Mouse (Mus musculus): ENCODE data around the gene Aco2. TPM values are rescaled to one million over a fixed set of nuclear protein-coding genes. Genes with fewer than 3 reads are reported as not detected.
"Not testable (repeated sequence)": the region's sequence is repeated elsewhere in the genome, so short reads cannot be mapped to it uniquely, and the experiment has no call there.

Gene Aco2
- total RNA-seq, 2 experiments from 2014 or later: 498 to 540 TPM

- no peak for DNase-seq (ENCODE audit: low spot score in 2 of 2)
Measured at GRCm38 (mm10) chr15:81869985-81870384, 2.1 kb upstream of the Aco2 start.

GRCm38 (mm10) chr15:81871604-81872261 lies 376 bp upstream of the Aco2 start, which contains the start of gene Phf5a:
Phf5a (minus strand) TSS chr15:81871911.
- DNase-seq (ENCODE audit: low spot score in 2 of 2): peak in 1 of 2 experiments; percentile 63

GRCm38 (mm10) chr15:81879531-81880401 lies 7.7 kb downstream of the Aco2 start:
- DNase-seq (ENCODE audit: low spot score in 2 of 2): no peak

GRCm38 (mm10) chr15:81882348-81882747 lies 10.2 kb downstream of the Aco2 start:
- no peak for DNase-seq (ENCODE audit: low spot score in 2 of 2)

GRCm38 (mm10) chr15:81885418-81885934 lies 13.4 kb downstream of the Aco2 start:
- DNase-seq (ENCODE audit: low spot score in 2 of 2): no peak

- DNase-seq (ENCODE audit: low spot score in 2 of 2): no peak
Measured at GRCm38 (mm10) chr15:81886795-81887550, 14.9 kb downstream of the Aco2 start.

GRCm38 (mm10) chr15:81889175-81889574 lies 17.1 kb downstream of the Aco2 start:
- DNase-seq (ENCODE audit: low spot score in 2 of 2): no peak

GRCm38 (mm10) chr15:81891140-81891802 lies 19.2 kb downstream of the Aco2 start:
- DNase-seq (ENCODE audit: low spot score in 2 of 2): no peak

GRCm38 (mm10) chr15:81891822-81892580 lies 19.9 kb downstream of the Aco2 start:
- no peak for DNase-seq (ENCODE audit: low spot score in 2 of 2)

GRCm38 (mm10) chr15:81894002-81894401 lies 21.9 kb downstream of the Aco2 start:
- no peak for DNase-seq (ENCODE audit: low spot score in 2 of 2)

GRCm38 (mm10) chr15:81896407-81896806 lies 24.3 kb downstream of the Aco2 start:
- no peak for DNase-seq (ENCODE audit: low spot score in 2 of 2)

GRCm38 (mm10) chr15:81897607-81898285 lies 25.6 kb downstream of the Aco2 start:
- no peak for DNase-seq (ENCODE audit: low spot score in 2 of 2)

- no peak for DNase-seq (ENCODE audit: low spot score in 2 of 2)
Measured at GRCm38 (mm10) chr15:81898751-81899150, 26.6 kb downstream of the Aco2 start.

- peak in 1 of 2 experiments; percentile 66 for DNase-seq (ENCODE audit: low spot score in 2 of 2)
Measured at GRCm38 (mm10) chr15:81904939-81905338, 32.8 kb downstream of the Aco2 start.

GRCm38 (mm10) chr15:81907953-81908352 lies 35.8 kb downstream of the Aco2 start:
- no peak for DNase-seq (ENCODE audit: low spot score in 2 of 2)

- not testable (repeated sequence) for DNase-seq (ENCODE audit: low spot score in 2 of 2)
Measured at GRCm38 (mm10) chr15:81908767-81909166, 36.7 kb downstream of the Aco2 start.

- no peak for DNase-seq (ENCODE audit: low spot score in 2 of 2)
Measured at GRCm38 (mm10) chr15:81912498-81912897, 40.4 kb downstream of the Aco2 start.

- DNase-seq (ENCODE audit: low spot score in 2 of 2): no peak
Measured at GRCm38 (mm10) chr15:81914668-81915067, 42.6 kb downstream of the Aco2 start.

GRCm38 (mm10) chr15:81915663-81916062 lies 43.6 kb downstream of the Aco2 start:
- no peak for DNase-seq (ENCODE audit: low spot score in 2 of 2)
